Mouse (Mus musculus) heart, adult 2 months (tissue): ENCODE measurements at regions not wholly inside any gene's neighbourhood (a gene's known extent, or its start where the extent isn't known, plus 50 kb on each side); places are given as distances from the start of the nearest gene placed in this dataset.
"Not testable (repeated sequence)": the region's sequence is repeated elsewhere in the genome, so short reads cannot be mapped to it uniquely, and the experiment has no call there.

ENCODE experiments used
- DNase-seq, 2 experiments: peaks; one replicate each; pipeline ENCODE4 v3.0.0; 2021
- H3K27ac ChIP-seq: fragments of 200-600 bp; 2 replicates; pipeline ENCODE4 v1.8.1; 2022
- H3K27me3 ChIP-seq: fragments of 200-500 bp; 2 replicates; pipeline ENCODE4 v1.6.1; 2012; ENCODE audit warnings: mild to moderate bottlenecking, low read length, inconsistent platforms, mixed read lengths; ENCODE audit not compliant: control insufficient read depth, insufficient read depth
- H3K36me3 ChIP-seq: fragments of 200-500 bp; 2 replicates; pipeline ENCODE4 v1.6.1; 2012; ENCODE audit warnings: low read length, inconsistent platforms; ENCODE audit not compliant: control insufficient read depth, insufficient read depth
- H3K4me1 ChIP-seq: fragments of 200-500 bp; 2 replicates; pipeline ENCODE4 v1.6.1; 2011; ENCODE audit warnings: low read length; ENCODE audit not compliant: control insufficient read depth, insufficient read depth
- H3K4me3 ChIP-seq: fragments of 200-600 bp; 2 replicates; pipeline ENCODE4 v1.8.1; 2022
- H3K79me2 ChIP-seq: fragments of 200-500 bp; replicated peaks from 2 replicates; pipeline ENCODE4 v1.6.1; 2012; ENCODE audit warnings: mild to moderate bottlenecking, inconsistent platforms, low read length, moderate library complexity, mixed read lengths; ENCODE audit not compliant: control insufficient read depth, insufficient read depth
- H3K9ac ChIP-seq: fragments of 200-500 bp; 2 replicates; pipeline ENCODE4 v1.6.1; 2012; ENCODE audit warnings: low read depth, mild to moderate bottlenecking, control low read depth, inconsistent platforms, low read length, mixed read lengths
- CTCF ChIP-seq: fragments of 200-600 bp; IDR thresholded peaks from 2 replicates; pipeline ENCODE4 v1.8.1; 2022; ENCODE audit warnings: antibody characterized with exemption, mild to moderate bottlenecking, moderate library complexity
- EP300 ChIP-seq: fragments of 200-500 bp; IDR thresholded peaks from 2 replicates; pipeline ENCODE4 v1.6.1; 2011; ENCODE audit warnings: low read depth, low read length, control low read depth; ENCODE audit not compliant: insufficient read depth
- POLR2A ChIP-seq: fragments of 200-500 bp; IDR thresholded peaks from 2 replicates; pipeline ENCODE4 v1.6.1; 2011; ENCODE audit warnings: mild to moderate bottlenecking, low read depth, low read length, control low read depth; ENCODE audit not compliant: insufficient read depth
- WGBS: fragments of 180-500 bp; shearing (Covaris S2); methylation state at CpG from one replicate; pipeline ENCODE4 v1.1.7; 2018; 5-methylcytosine and 5-hydroxymethylcytosine counted together
- intact Hi-C: fragments of 180-260 bp; cut with DNase I; formaldehyde crosslinking; loops from one replicate; pipeline ENCODE4 v1.15.1; 2025

DNA sequence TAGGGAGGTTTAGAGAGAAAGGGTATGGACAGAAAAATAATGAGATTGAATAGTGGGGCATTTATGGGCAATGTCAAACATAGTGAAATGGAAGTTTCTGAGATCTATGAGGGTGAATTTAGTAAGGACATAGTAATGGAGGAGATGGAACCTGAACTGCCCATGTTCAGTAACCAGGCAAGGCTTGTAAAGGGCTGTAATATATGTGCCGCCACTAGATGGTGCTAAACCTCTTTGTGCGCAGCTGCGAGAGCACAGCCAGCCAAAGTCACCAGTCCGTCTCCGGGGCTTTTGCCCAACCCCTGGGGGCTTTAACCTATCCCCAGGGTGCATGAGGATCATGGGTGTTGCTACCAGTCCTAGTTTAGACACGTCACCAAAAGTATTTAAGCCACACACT, 77.7 kb upstream of the Vmn2r25 start:
- not testable (repeated sequence) for H3K36me3 ChIP-seq, H3K79me2 ChIP-seq, H3K9ac ChIP-seq, H3K4me3 ChIP-seq, H3K27ac ChIP-seq, H3K27me3 ChIP-seq, H3K4me1 ChIP-seq
- intact Hi-C loops, result loop anchor here (2.0 kb wide), 1 partner anchor 330 kb away; no protein-coding TSS in a partner anchor
- TF ChIP-seq CTCF, result peak; percentile 63
- 7% methylated on average over 3 of the region's 6 CpGs for whole genome bisulfite sequencing
- peak; percentile 9 to 42 for DNase-seq

DNA sequence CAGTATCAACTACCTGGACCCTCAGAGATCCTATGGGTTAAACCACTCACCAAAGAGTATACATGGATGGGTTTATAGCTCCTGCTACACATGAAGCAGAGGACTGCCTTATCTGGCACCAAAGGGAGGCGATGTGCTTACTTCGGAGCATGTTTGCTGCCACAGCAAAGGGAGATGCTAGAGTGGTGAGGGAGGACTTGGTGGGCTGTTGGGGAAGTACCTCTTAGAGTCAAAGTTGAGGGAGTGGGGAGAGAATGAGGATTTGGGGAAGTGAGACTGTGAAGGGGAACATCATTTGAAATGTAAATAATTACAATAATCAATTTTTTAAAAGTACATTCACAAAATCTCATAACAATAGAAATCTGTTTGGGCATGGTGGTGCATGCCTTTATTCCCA, 84.7 kb upstream of the Vmn2r25 start:
- no peak for DNase-seq
- 81% methylated on average over 2 of the region's 2 CpGs for WGBS
- intact Hi-C loops, result no loop called here
- no peak overlapping the region for H3K9ac ChIP-seq
- no peaks in the 10 kb centered on the region for H3K4me1 ChIP-seq
- no peaks in the 10 kb centered on the region for H3K79me2 ChIP-seq
- H3K36me3 ChIP-seq, result no peaks in the 10 kb centered on the region
- TF ChIP-seq CTCF, result no peak
- no peak overlapping the region for H3K27ac ChIP-seq
- H3K4me3 ChIP-seq, result no peak overlapping the region
- no peaks in the 10 kb centered on the region for H3K27me3 ChIP-seq

DNA sequence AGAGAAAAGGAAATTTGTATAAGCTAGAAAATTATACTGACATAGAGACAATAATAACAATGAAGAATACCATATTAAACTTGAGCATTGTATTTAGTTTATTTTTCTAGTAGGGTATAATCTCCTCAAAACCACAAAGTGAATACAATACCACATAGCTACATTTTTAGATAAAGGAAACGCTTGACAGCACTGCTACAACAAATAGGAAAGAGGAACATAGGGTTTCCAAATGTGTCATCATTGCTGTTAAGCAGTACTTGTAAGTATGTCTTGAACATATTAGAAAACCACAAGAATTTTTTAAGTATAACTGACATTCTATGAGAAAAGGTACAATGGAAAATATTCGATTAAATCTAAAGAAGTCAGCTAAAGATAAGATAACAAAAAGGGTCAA, 63.0 kb upstream of the Vmn2r26 start:
- no peak overlapping the region for H3K9ac ChIP-seq
- H3K4me3 ChIP-seq, result no peak overlapping the region
- H3K4me1 ChIP-seq, result no peaks in the 10 kb centered on the region
- DNase-seq, result no peak
- WGBS, result 46% methylated on average over 2 of the region's 2 CpGs
- H3K79me2 ChIP-seq, result no peaks in the 10 kb centered on the region
- H3K27ac ChIP-seq, result no peak overlapping the region
- H3K27me3 ChIP-seq, result no peaks in the 10 kb centered on the region
- intact Hi-C loops, result no loop called here
- no peaks in the 10 kb centered on the region for H3K36me3 ChIP-seq
- TF ChIP-seq EP300 (no peak), CTCF (no peak), POLR2A (no peak)

DNA sequence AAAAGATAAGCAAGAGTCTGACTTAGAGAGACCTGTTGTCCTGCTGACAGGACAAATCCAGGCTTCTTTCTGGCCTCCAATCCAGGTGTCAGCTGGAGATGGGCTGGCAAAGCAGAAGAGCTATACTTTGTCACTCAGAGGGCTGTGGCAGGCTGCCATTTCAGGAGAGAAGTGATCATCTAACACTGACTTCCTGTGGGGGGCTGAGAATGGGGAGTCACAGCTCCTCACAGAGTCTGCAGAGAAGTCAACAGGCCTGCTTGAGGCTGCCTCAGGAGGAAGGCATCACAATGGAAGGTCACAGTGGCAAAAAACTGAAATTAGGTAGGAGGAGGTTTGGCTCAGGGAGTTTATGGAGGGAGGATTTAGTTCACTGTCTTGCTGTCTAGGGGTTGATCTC, 53.2 kb upstream of the Vmn2r26 start:
- Histone ChIP-seq H3K79me2 (no peaks in the 10 kb centered on the region), H3K9ac (no peak overlapping the region), H3K4me1 (no peaks in the 10 kb centered on the region), H3K36me3 (no peaks in the 10 kb centered on the region), H3K4me3 (no peak overlapping the region), H3K27ac (no peak overlapping the region), H3K27me3 (no peaks in the 10 kb centered on the region)
- intact Hi-C loops, result no loop called here
- no peak for DNase-seq
- TF ChIP-seq POLR2A (no peak), EP300 (no peak), CTCF (no peak)
